Mouse (Mus musculus): Measurements from ENCODE around the gene Fcer1g. TPM values are rescaled to one million over a fixed set of nuclear protein-coding genes. Genes with fewer than 3 reads are reported as not detected.

Gene Fcer1g
- polyA plus RNA-seq, 1 experiment from 2014 or later, result 18.4 TPM

GRCm38 (mm10) chr1:171205704-171206493 is 28.3 kb downstream of the Fcer1g start:
- H3K9me3 ChIP-seq (ENCODE audit: control insufficient read depth, low read length), result no peaks in the 10 kb centered on the region
- H3K27ac ChIP-seq (ENCODE audit: low read depth, low read length), result no peak overlapping the region
- no peak overlapping the region for H3K4me2 ChIP-seq (ENCODE audit: low read depth, low read length, severe bottlenecking)
- ATAC-seq (replicated peaks; ENCODE audit: low FRiP score) (no peak), DNase-seq (ENCODE audit: low spot score) (no peak)
- H3K36me3 ChIP-seq (ENCODE audit: control insufficient read depth, insufficient read depth, low read length), result no peaks in the 10 kb centered on the region
- H3K9ac ChIP-seq (ENCODE audit: low read length), result no peak overlapping the region
- H3K4me1 ChIP-seq (replicated peaks; ENCODE audit: control insufficient read depth, insufficient read depth, low read length), result no peaks in the 10 kb centered on the region
- no peak overlapping the region for H3K4me3 ChIP-seq (ENCODE audit: low read depth, low read length)
- H3K27me3 ChIP-seq (ENCODE audit: control insufficient read depth, insufficient read depth, low read length), result no peaks in the 10 kb centered on the region
- 70% methylated on average over 6 of the region's 6 CpGs for WGBS

- 70% methylated on average over 7 of the region's 7 CpGs for WGBS
- H3K27me3 ChIP-seq (ENCODE audit: control insufficient read depth, insufficient read depth, low read length), result no peaks in the 10 kb centered on the region
- H3K9ac ChIP-seq (ENCODE audit: low read length), result no peak overlapping the region
- no peaks in the 10 kb centered on the region for H3K9me3 ChIP-seq (ENCODE audit: control insufficient read depth, low read length)
- ATAC-seq (replicated peaks; ENCODE audit: low FRiP score) (no peak), DNase-seq (ENCODE audit: low spot score) (no peak)
- no peak overlapping the region for H3K4me2 ChIP-seq (ENCODE audit: low read depth, low read length, severe bottlenecking)
- H3K4me3 ChIP-seq (ENCODE audit: low read depth, low read length), result no peak overlapping the region
- no peak overlapping the region for H3K27ac ChIP-seq (ENCODE audit: low read depth, low read length)
- no peaks in the 10 kb centered on the region for H3K36me3 ChIP-seq (ENCODE audit: control insufficient read depth, insufficient read depth, low read length)
- no peaks in the 10 kb centered on the region for H3K4me1 ChIP-seq (replicated peaks; ENCODE audit: control insufficient read depth, insufficient read depth, low read length)
Observed at GRCm38 (mm10) chr1:171204249-171204644, 29.9 kb downstream of the Fcer1g start.

GRCm38 (mm10) chr1:171203471-171204248 is 30.5 kb downstream of the Fcer1g start:
- no peak for ATAC-seq (replicated peaks; ENCODE audit: low FRiP score)
- Histone ChIP-seq H3K4me2 (ENCODE audit: low read depth, low read length, severe bottlenecking) (no peak overlapping the region), H3K36me3 (ENCODE audit: control insufficient read depth, insufficient read depth, low read length) (no peaks in the 10 kb centered on the region), H3K27ac (ENCODE audit: low read depth, low read length) (no peak overlapping the region), H3K4me3 (ENCODE audit: low read depth, low read length) (no peak overlapping the region), H3K27me3 (ENCODE audit: control insufficient read depth, insufficient read depth, low read length) (no peaks in the 10 kb centered on the region), H3K9me3 (ENCODE audit: control insufficient read depth, low read length) (no peaks in the 10 kb centered on the region), H3K4me1 (replicated peaks; ENCODE audit: control insufficient read depth, insufficient read depth, low read length) (no peaks in the 10 kb centered on the region), H3K9ac (ENCODE audit: low read length) (no peak overlapping the region)
- 60% methylated on average over 9 of the region's 11 CpGs for WGBS
- DNase-seq (ENCODE audit: low spot score), result no peak

GRCm38 (mm10) chr1:171200769-171201168 is 33.4 kb downstream of the Fcer1g start:
- Histone ChIP-seq H3K4me1 (replicated peaks; ENCODE audit: control insufficient read depth, insufficient read depth, low read length) (0 out of 2 replicates have a peak, but pooled peaks cover 3% of the 10 kb centered on the region), H3K27ac (ENCODE audit: low read depth, low read length) (no peak overlapping the region), H3K9ac (ENCODE audit: low read length) (no peak overlapping the region), H3K4me3 (ENCODE audit: low read depth, low read length) (no peak overlapping the region), H3K27me3 (ENCODE audit: control insufficient read depth, insufficient read depth, low read length) (peaks cover 5% of the 10 kb centered on the region; the same call in 1 of the 2 replicates), H3K36me3 (ENCODE audit: control insufficient read depth, insufficient read depth, low read length) (no peaks in the 10 kb centered on the region), H3K9me3 (ENCODE audit: control insufficient read depth, low read length) (no peaks in the 10 kb centered on the region), H3K4me2 (ENCODE audit: low read depth, low read length, severe bottlenecking) (no peak overlapping the region)
- ATAC-seq (replicated peaks; ENCODE audit: low FRiP score) (no peak), DNase-seq (ENCODE audit: low spot score) (no peak)
- WGBS, result 95% methylated on average over 1 of the region's 1 CpGs

- ATAC-seq (replicated peaks; ENCODE audit: low FRiP score) (no peak), DNase-seq (ENCODE audit: low spot score) (no peak)
- Histone ChIP-seq H3K27me3 (ENCODE audit: control insufficient read depth, insufficient read depth, low read length) (peaks cover 17% of the 10 kb centered on the region), H3K9ac (ENCODE audit: low read length) (no peak overlapping the region), H3K36me3 (ENCODE audit: control insufficient read depth, insufficient read depth, low read length) (no peaks in the 10 kb centered on the region), H3K4me1 (replicated peaks; ENCODE audit: control insufficient read depth, insufficient read depth, low read length) (0 out of 2 replicates have a peak, but pooled peaks cover 4% of the 10 kb centered on the region), H3K27ac (ENCODE audit: low read depth, low read length) (no peak overlapping the region), H3K9me3 (ENCODE audit: control insufficient read depth, low read length) (no peaks in the 10 kb centered on the region), H3K4me3 (ENCODE audit: low read depth, low read length) (no peak overlapping the region), H3K4me2 (ENCODE audit: low read depth, low read length, severe bottlenecking) (no peak overlapping the region)
- 68% methylated on average over 1 of the region's 1 CpGs for WGBS
Observed at GRCm38 (mm10) chr1:171199532-171199931, 34.6 kb downstream of the Fcer1g start.

- DNase-seq (ENCODE audit: low spot score), result peak; percentile 82
- Histone ChIP-seq H3K36me3 (ENCODE audit: control insufficient read depth, insufficient read depth, low read length) (no peaks in the 10 kb centered on the region), H3K27me3 (ENCODE audit: control insufficient read depth, insufficient read depth, low read length) (peaks cover 33% of the 10 kb centered on the region), H3K4me2 (ENCODE audit: low read depth, low read length, severe bottlenecking) (peak within 1 kb of the TSS; percentile 94), H3K9ac (ENCODE audit: low read length) (peak within 1 kb of the TSS; percentile 45; the same call in 1 of the 2 replicates), H3K27ac (ENCODE audit: low read depth, low read length) (no peak within 1 kb of the TSS), H3K4me3 (ENCODE audit: low read depth, low read length) (peak within 1 kb of the TSS; percentile 50), H3K4me1 (replicated peaks; ENCODE audit: control insufficient read depth, insufficient read depth, low read length) (peaks cover 6% of the 10 kb centered on the region; the same call in 1 of the 2 replicates), H3K9me3 (ENCODE audit: control insufficient read depth, low read length) (no peaks in the 10 kb centered on the region)
- WGBS, result under 1% methylated on average over 33 of the region's 33 CpGs
- ATAC-seq (replicated peaks; ENCODE audit: low FRiP score), result peak; percentile 87
Observed at GRCm38 (mm10) chr1:171195887-171196397, 38.2 kb downstream of the Fcer1g start, which contains the start of gene Pcp4l1. Pcp4l1 (minus strand) TSS chr1:171196268.

GRCm38 (mm10) chr1:171195046-171195822 is 38.9 kb downstream of the Fcer1g start:
- peak overlapping the region; percentile 50 for H3K4me3 ChIP-seq (ENCODE audit: low read depth, low read length)
- H3K27me3 ChIP-seq (ENCODE audit: control insufficient read depth, insufficient read depth, low read length), result peaks cover 33% of the 10 kb centered on the region
- peak overlapping the region; percentile 94 for H3K4me2 ChIP-seq (ENCODE audit: low read depth, low read length, severe bottlenecking)
- H3K36me3 ChIP-seq (ENCODE audit: control insufficient read depth, insufficient read depth, low read length), result no peaks in the 10 kb centered on the region
- peaks cover 6% of the 10 kb centered on the region; the same call in 1 of the 2 replicates for H3K4me1 ChIP-seq (replicated peaks; ENCODE audit: control insufficient read depth, insufficient read depth, low read length)
- 0 out of 2 replicates have a peak, but pooled peaks have one; percentile 1 for ATAC-seq (replicated peaks; ENCODE audit: low FRiP score)
- DNase-seq (ENCODE audit: low spot score), result no peak
- H3K9me3 ChIP-seq (ENCODE audit: control insufficient read depth, low read length), result no peaks in the 10 kb centered on the region
- H3K9ac ChIP-seq (ENCODE audit: low read length), result no peak overlapping the region; the same call in 1 of the 2 replicates
- WGBS, result 4% methylated on average over 20 of the region's 20 CpGs
- no peak overlapping the region for H3K27ac ChIP-seq (ENCODE audit: low read depth, low read length)

All from forebrain, embryonic 11.5 days (tissue).